ENCODE assay signal across 12 mouse cellular contexts in genomic region chr19:53050100-53050499, GRCm38 (mm10). TPM values are rescaled to one million over a fixed set of nuclear protein-coding genes. Genes with fewer than 3 reads are reported as not detected.
DNase-seq lines count a peak whose midpoint lies in the region; ATAC-seq and TF ChIP-seq lines count a peak whose summit lies in the region.
"Had no signal": no experiment of that assay in that cellular context is flagged by ENCODE, and none has a peak within 500 bp of the region (broad histone marks: within the 10 kb centered on the region; RNA-seq: fewer than 3 reads in every experiment).

No protein-coding gene starts in this region.

- H3K4me3 ChIP-seq in kidney, embryonic 16.5 days (ENCODE audit: low read length): no peak overlapping the region
- no peak overlapping the region for H3K4me3 ChIP-seq in kidney, embryonic 15.5 days (replicated peaks)
- H3K4me3 ChIP-seq in midbrain, embryonic 10.5 days: no peak overlapping the region
- H3K4me3 ChIP-seq: erythroblast, embryonic 14.5 days; heart, embryonic 15.5 days; limb, embryonic 12.5 days had no signal

- 0 out of 2 replicates have a peak, but pooled peaks cover 11% of the 10 kb centered on the region for H3K4me1 ChIP-seq in kidney, embryonic 16.5 days (ENCODE audit: insufficient read depth, low read length)
- peaks cover 28% of the 10 kb centered on the region for H3K4me1 ChIP-seq in kidney, embryonic 15.5 days
- peaks cover 18% of the 10 kb centered on the region for H3K4me1 ChIP-seq in midbrain, embryonic 10.5 days

- no peak for ATAC-seq in kidney, embryonic 16.5 days (ENCODE audit: low FRiP score, low TSS enrichment)
- ATAC-seq in kidney, embryonic 15.5 days (replicated peaks; ENCODE audit: low FRiP score): no peak
- ATAC-seq: activated CD4-positive, CD25-positive, alpha-beta regulatory T cell, adult 4 months had no signal

- peaks cover 8% of the 10 kb centered on the region; the same call in 1 of the 2 replicates for H3K9me3 ChIP-seq in kidney, embryonic 16.5 days (ENCODE audit: low read length)
- no peaks in the 10 kb centered on the region for H3K9me3 ChIP-seq in kidney, embryonic 15.5 days (replicated peaks)
- H3K9me3 ChIP-seq in midbrain, embryonic 10.5 days (replicated peaks): no peaks in the 10 kb centered on the region; the same call in 1 of the 2 replicates
- H3K9me3 ChIP-seq: heart, embryonic 15.5 days had no signal

- H3K36me3 ChIP-seq in kidney, embryonic 16.5 days (ENCODE audit: insufficient read depth, low read length): no peaks in the 10 kb centered on the region
- no peaks in the 10 kb centered on the region for H3K36me3 ChIP-seq in kidney, embryonic 15.5 days
- no peaks in the 10 kb centered on the region for H3K36me3 ChIP-seq in midbrain, embryonic 10.5 days
- H3K36me3 ChIP-seq: heart, embryonic 15.5 days; limb, embryonic 12.5 days had no signal

- no peaks in the 10 kb centered on the region for H3K27me3 ChIP-seq in kidney, embryonic 16.5 days (ENCODE audit: insufficient read depth, low read length)
- H3K27me3 ChIP-seq in kidney, embryonic 15.5 days: no peaks in the 10 kb centered on the region
- no peaks in the 10 kb centered on the region for H3K27me3 ChIP-seq in midbrain, embryonic 10.5 days (ENCODE audit: low read depth, poor library complexity, severe bottlenecking)
- H3K27me3 ChIP-seq: heart, embryonic 15.5 days; limb, embryonic 12.5 days had no signal

- peak; percentile 38; the same call in 1 of the 2 replicates for TF ChIP-seq CTCF in brain, embryonic 14.5 days (IDR thresholded peaks at IDR 0.05; ENCODE audit: borderline replicate concordance, extremely low read depth, insufficient read depth, insufficient read length)

- peak overlapping the region; percentile 47; the same call in 1 of the 2 replicates for H3K27ac ChIP-seq in kidney, embryonic 16.5 days (ENCODE audit: low read length)
- no peak overlapping the region for H3K27ac ChIP-seq in kidney, embryonic 15.5 days
- H3K27ac ChIP-seq in midbrain, embryonic 10.5 days (replicated peaks): no peak overlapping the region
- H3K27ac ChIP-seq: heart, embryonic 15.5 days; limb, embryonic 12.5 days had no signal

- no peak for TF ChIP-seq POLR2A in brain, embryonic 14.5 days (IDR thresholded peaks at IDR 0.05; ENCODE audit: borderline replicate concordance, extremely low read depth, insufficient read depth, insufficient read length, poor library complexity, severe bottlenecking)

- 86% methylated on average over 3 of the region's 3 CpGs for WGBS in kidney, embryonic 16.5 days
- WGBS in kidney, embryonic 15.5 days: 86% methylated on average over 3 of the region's 3 CpGs
- 76% methylated on average over 3 of the region's 3 CpGs for WGBS in midbrain, embryonic 10.5 days

- no peak overlapping the region for H3K4me2 ChIP-seq in kidney, embryonic 16.5 days (replicated peaks; ENCODE audit: low read depth, low read length)
- no peak overlapping the region for H3K4me2 ChIP-seq in kidney, embryonic 15.5 days
- H3K4me2 ChIP-seq: heart, embryonic 15.5 days; limb, embryonic 12.5 days had no signal

- no peak overlapping the region for H3K9ac ChIP-seq in kidney, embryonic 16.5 days (replicated peaks; ENCODE audit: low read length)
- no peak overlapping the region for H3K9ac ChIP-seq in kidney, embryonic 15.5 days
- H3K9ac ChIP-seq: heart, embryonic 15.5 days; limb, embryonic 12.5 days had no signal

- DNase-seq in 3T3-L1 (ENCODE audit: low read depth, low spot score) (peak; percentile 48), A20 (ENCODE audit: low read depth, low spot score) (peak; percentile 47)
- no peak for DNase-seq in brain, embryonic 14.5 days (ENCODE audit: low read depth)
- DNase-seq in right cerebral cortex, adult 18-20 months: no peak
- no peak for DNase-seq in midbrain, embryonic 10.5 days (ENCODE audit: low spot score)
- DNase-seq: cerebellum, postnatal 36 days had no signal

RNA-seq across cellular contexts. Expression of gene Xpnpep1, which starts 10.1 kb away (rescaled TPM):
- polyA plus RNA-seq in kidney, embryonic 16.5 days (2015; fragmentation: Nextera tagmentation; extraction: Ambion mirVana): 166 and 167 TPM in 2 replicates
- 148 and 168 TPM in 2 replicates for polyA plus RNA-seq in kidney, embryonic 15.5 days (2015; fragmentation: Nextera tagmentation; extraction: Ambion mirVana)
- 88.4 and 93.8 TPM in 2 replicates for polyA plus RNA-seq in brain, embryonic 14.5 days (2012; rRNA removed)
- 147 and 150 TPM in 2 replicates for polyA plus RNA-seq in midbrain, embryonic 10.5 days (2016; fragmentation: Nextera tagmentation; extraction: Ambion mirVana)

Comparison
In these comparisons a context has a peak if more than half of its experiments do, and no peak if none do; other contexts are left out.
1. DNase-seq: peak in 3T3-L1 (single experiment) and A20 (single experiment); none in brain, embryonic 14.5 days (single experiment), right cerebral cortex, adult 18-20 months (single experiment) and midbrain, embryonic 10.5 days (single experiment).